Mouse (Mus musculus): Measurements from ENCODE around the gene Enpp1. TPM values are rescaled to one million over a fixed set of nuclear protein-coding genes. Genes with fewer than 3 reads are reported as not detected.

Enpp1 gene
- polyA plus RNA-seq (2012; rRNA removed): 0.74 and 2.4 TPM in 2 replicates

GRCm38 (mm10) chr10:24711480-24712366 lies at the start of gene Enpp1:
TSS of gene Enpp1 (minus strand) at chr10:24712159.
- peak; percentile 54 for DNase-seq (ENCODE audit: low read depth)

GRCm38 (mm10) chr10:24758326-24758915 lies 46.5 kb upstream of the Enpp1 start:
- DNase-seq (ENCODE audit: low read depth): peak; percentile 33
- TF ChIP-seq CTCF (IDR thresholded peaks at IDR 0.05; ENCODE audit: borderline replicate concordance, extremely low read depth, insufficient read depth, insufficient read length): no peak
- TF ChIP-seq POLR2A (IDR thresholded peaks at IDR 0.05; ENCODE audit: borderline replicate concordance, extremely low read depth, insufficient read depth, insufficient read length, poor library complexity, severe bottlenecking): no peak

More at GRCm38 (mm10) chr10:24711480-24712366, at the start of gene Enpp1:
- TF ChIP-seq CTCF (IDR thresholded peaks at IDR 0.05; ENCODE audit: borderline replicate concordance, extremely low read depth, insufficient read depth, insufficient read length): no peak
- TF ChIP-seq POLR2A (IDR thresholded peaks at IDR 0.05; ENCODE audit: borderline replicate concordance, extremely low read depth, insufficient read depth, insufficient read length, poor library complexity, severe bottlenecking): no peak

- TF ChIP-seq CTCF (IDR thresholded peaks at IDR 0.05; ENCODE audit: borderline replicate concordance, extremely low read depth, insufficient read depth, insufficient read length): no peak
Observed at GRCm38 (mm10) chr10:24754874-24755540, 43.0 kb upstream of the Enpp1 start.

GRCm38 (mm10) chr10:24754251-24754835 lies 42.4 kb upstream of the Enpp1 start:
- TF ChIP-seq CTCF (IDR thresholded peaks at IDR 0.05; ENCODE audit: borderline replicate concordance, extremely low read depth, insufficient read depth, insufficient read length) (no peak), POLR2A (IDR thresholded peaks at IDR 0.05; ENCODE audit: borderline replicate concordance, extremely low read depth, insufficient read depth, insufficient read length, poor library complexity, severe bottlenecking) (no peak)

More at GRCm38 (mm10) chr10:24754874-24755540, 43.0 kb upstream of the Enpp1 start:
- peak; percentile 67 for DNase-seq (ENCODE audit: low read depth)

GRCm38 (mm10) chr10:24753536-24754250 lies 41.7 kb upstream of the Enpp1 start:
- TF ChIP-seq CTCF (IDR thresholded peaks at IDR 0.05; ENCODE audit: borderline replicate concordance, extremely low read depth, insufficient read depth, insufficient read length) (no peak), POLR2A (IDR thresholded peaks at IDR 0.05; ENCODE audit: borderline replicate concordance, extremely low read depth, insufficient read depth, insufficient read length, poor library complexity, severe bottlenecking) (no peak)
- DNase-seq (ENCODE audit: low read depth): no peak

More at GRCm38 (mm10) chr10:24754251-24754835, 42.4 kb upstream of the Enpp1 start:
- DNase-seq (ENCODE audit: low read depth): peak; percentile 65

- TF ChIP-seq POLR2A (IDR thresholded peaks at IDR 0.05; ENCODE audit: borderline replicate concordance, extremely low read depth, insufficient read depth, insufficient read length, poor library complexity, severe bottlenecking) (no peak), CTCF (IDR thresholded peaks at IDR 0.05; ENCODE audit: borderline replicate concordance, extremely low read depth, insufficient read depth, insufficient read length) (no peak)
- DNase-seq (ENCODE audit: low read depth): no peak
Observed at GRCm38 (mm10) chr10:24742950-24743487, 31.1 kb upstream of the Enpp1 start.

GRCm38 (mm10) chr10:24741229-24742198 lies 29.6 kb upstream of the Enpp1 start:
- TF ChIP-seq POLR2A (IDR thresholded peaks at IDR 0.05; ENCODE audit: borderline replicate concordance, extremely low read depth, insufficient read depth, insufficient read length, poor library complexity, severe bottlenecking) (no peak), CTCF (IDR thresholded peaks at IDR 0.05; ENCODE audit: borderline replicate concordance, extremely low read depth, insufficient read depth, insufficient read length) (no peak)

GRCm38 (mm10) chr10:24739171-24739570 lies 27.2 kb upstream of the Enpp1 start:
- DNase-seq (ENCODE audit: low read depth): no peak
- TF ChIP-seq POLR2A (IDR thresholded peaks at IDR 0.05; ENCODE audit: borderline replicate concordance, extremely low read depth, insufficient read depth, insufficient read length, poor library complexity, severe bottlenecking) (no peak), CTCF (IDR thresholded peaks at IDR 0.05; ENCODE audit: borderline replicate concordance, extremely low read depth, insufficient read depth, insufficient read length) (no peak)

More at GRCm38 (mm10) chr10:24741229-24742198, 29.6 kb upstream of the Enpp1 start:
- no peak for DNase-seq (ENCODE audit: low read depth)

GRCm38 (mm10) chr10:24738456-24738855 lies 26.5 kb upstream of the Enpp1 start:
- DNase-seq (ENCODE audit: low read depth): peak; percentile 72
- TF ChIP-seq CTCF (IDR thresholded peaks at IDR 0.05; ENCODE audit: borderline replicate concordance, extremely low read depth, insufficient read depth, insufficient read length) (no peak), POLR2A (IDR thresholded peaks at IDR 0.05; ENCODE audit: borderline replicate concordance, extremely low read depth, insufficient read depth, insufficient read length, poor library complexity, severe bottlenecking) (no peak)

All from brain, embryonic 14.5 days (tissue).